Mouse (Mus musculus) gastrocnemius, postnatal 10 days (tissue): ENCODE data around the gene Ptges3. TPM values are rescaled to one million over a fixed set of nuclear protein-coding genes. Genes with fewer than 3 reads are reported as not detected.

Experiments
- DNase-seq: peaks from one replicate; pipeline ENCODE4 v3.0.0; 2021; ENCODE audit warnings: mixed read lengths
- microRNA-seq, 2 experiments: library from miRNA; unstranded; fragments of <30 nt; microRNA quantifications; one replicate each; pipeline ENCODE4 v1.2.0; 2021
- total RNA-seq, 2 experiments: library from RNA; stranded (reverse); gene quantifications; 2 replicates each; pipeline ENCODE4 v1.2.3; 2021

Gene Ptges3
- total RNA-seq, 2 experiments from 2014 or later, result 76.1 to 84.5 TPM

- DNase-seq, result peak; percentile 80
Measured at GRCm38 (mm10) chr10:128092506-128093495, 34.0 kb downstream of the Ptges3 start.

GRCm38 (mm10) chr10:128093496-128094294, 34.9 kb downstream of the Ptges3 start:
- DNase-seq, result no peak

GRCm38 (mm10) chr10:128094340-128094968, 35.7 kb downstream of the Ptges3 start:
- peak; percentile 72 for DNase-seq

GRCm38 (mm10) chr10:128095003-128095636, 36.4 kb downstream of the Ptges3 start:
- no peak for DNase-seq

- no peak for DNase-seq
Measured at GRCm38 (mm10) chr10:128096313-128096692, 37.5 kb downstream of the Ptges3 start.

GRCm38 (mm10) chr10:128096693-128097586, 38.2 kb downstream of the Ptges3 start:
- DNase-seq, result peak; percentile 90

- peak; percentile 59 for DNase-seq
Measured at GRCm38 (mm10) chr10:128097587-128097971, 38.8 kb downstream of the Ptges3 start.

GRCm38 (mm10) chr10:128110103-128110761, 51.5 kb downstream of the Ptges3 start:
- no peak for DNase-seq

GRCm38 (mm10) chr10:128111227-128111626, 52.5 kb downstream of the Ptges3 start:
- DNase-seq, result no peak

- DNase-seq, result no peak
Measured at GRCm38 (mm10) chr10:128123833-128124232, 65.1 kb downstream of the Ptges3 start.

- DNase-seq, result no peak
Measured at GRCm38 (mm10) chr10:128124831-128125230, 66.1 kb downstream of the Ptges3 start.

GRCm38 (mm10) chr10:128125951-128126350, 67.2 kb downstream of the Ptges3 start:
- no peak for DNase-seq

Small RNAs within 50 kb of the gene (microRNA-seq; reads per million reads assigned to microRNA genes)
- 16.1 to 28.3 reads per million in 2 experiments for gene Mir677

Other genes starting within 250 kb of the Ptges3 start
- gene Rdh19, start 209.0 kb upstream of the Ptges3 start, total RNA-seq, result not detected
- gene Rdh16f2, start 192.5 kb upstream of the Ptges3 start, total RNA-seq, result not detected
- gene Rdh7, start 170.1 kb upstream of the Ptges3 start, total RNA-seq, result under 1 TPM in 1 of 2 experiments, not detected in 1; 0.23 TPM
- not detected for gene Sdr9c7, start 160.4 kb upstream of the Ptges3 start, total RNA-seq
- not detected for gene Hsd17b6, start 51.3 kb upstream of the Ptges3 start, total RNA-seq
- gene Prim1, start 43.8 kb upstream of the Ptges3 start, total RNA-seq, result 1 to 10 TPM; 5.0 to 6.5 TPM
- 100 to 1,000 TPM; 517 to 566 TPM for gene Naca, start 23.4 kb upstream of the Ptges3 start, total RNA-seq
- 1,000 to 10,000 TPM; 3,585 to 4,036 TPM for gene Atp5b, start 24.3 kb downstream of the Ptges3 start, total RNA-seq
- 10 to 100 TPM; 16.1 to 22.7 TPM for gene Baz2a, start 32.6 kb downstream of the Ptges3 start, total RNA-seq
- gene Rbms2, start 121.3 kb downstream of the Ptges3 start, total RNA-seq, result 10 to 100 TPM; 64.2 to 65.3 TPM
- 1 to 10 TPM; 1.1 to 1.4 TPM for gene Gls2, start 135.5 kb downstream of the Ptges3 start, total RNA-seq
- 10 to 100 TPM; 36.9 to 37.7 TPM for gene Spryd4, start 152.9 kb downstream of the Ptges3 start, total RNA-seq
- not detected for gene Mip, start 166.9 kb downstream of the Ptges3 start, total RNA-seq
- gene Timeless, start 173.1 kb downstream of the Ptges3 start, total RNA-seq, result 1 to 10 TPM; 7.5 to 8.8 TPM
- gene Apon, start 195.1 kb downstream of the Ptges3 start, total RNA-seq, result under 1 TPM; 0.14 to 0.20 TPM
- gene Apof, start 209.7 kb downstream of the Ptges3 start, total RNA-seq, result under 1 TPM in 1 of 2 experiments, not detected in 1; 0.20 TPM
- gene Stat2, start 211.6 kb downstream of the Ptges3 start, total RNA-seq, result 1 to 10 TPM; 5.9 to 7.6 TPM
- not detected for gene Il23a, start 239.8 kb downstream of the Ptges3 start, total RNA-seq
- 10 to 100 TPM in 1 of 2 experiments, 1 to 10 TPM in 1; 10.0 to 13.9 TPM for gene Pan2, start 244.4 kb downstream of the Ptges3 start, total RNA-seq